Mouse (Mus musculus) lung, embryonic 14.5 days (tissue): Measurements from ENCODE around the gene Necap2. TPM values are rescaled to one million over a fixed set of nuclear protein-coding genes. Genes with fewer than 3 reads are reported as not detected.

Experiments used
- ATAC-seq: fragments of 200-750 bp; cut with Nextera tagmentation; 2 replicates; pipeline ENCODE4 v1.8.0; 2017; ENCODE audit warnings: mild to moderate bottlenecking, moderate TSS enrichment, moderate library complexity; ENCODE audit not compliant: insufficient read depth
- DNase-seq: peaks from one replicate; pipeline ENCODE4 v3.0.0-alpha.2; 2015
- H3K27ac ChIP-seq: fragments of 300-500 bp; sonication (generic); 2 replicates; pipeline ENCODE4 v1.5.1; 2014; ENCODE audit warnings: low read depth, mild to moderate bottlenecking, moderate library complexity
- H3K27me3 ChIP-seq: fragments of 300-500 bp; sonication (generic); 2 replicates; pipeline ENCODE4 v1.6.1; 2014; ENCODE audit warnings: low read length, control low read depth; ENCODE audit not compliant: insufficient read depth
- H3K36me3 ChIP-seq: fragments of 300-500 bp; sonication (generic); 2 replicates; pipeline ENCODE4 v1.6.1; 2014; ENCODE audit warnings: control low read depth; ENCODE audit not compliant: insufficient read depth
- H3K4me1 ChIP-seq: fragments of 300-500 bp; sonication (generic); 2 replicates; pipeline ENCODE4 v1.6.1; 2014; ENCODE audit warnings: antibody characterized with exemption, control low read depth; ENCODE audit not compliant: insufficient read depth
- H3K4me2 ChIP-seq: fragments of 300-500 bp; sonication (generic); 2 replicates; pipeline ENCODE4 v1.6.1; 2014; ENCODE audit warnings: mild to moderate bottlenecking
- H3K4me3 ChIP-seq: fragments of 300-500 bp; sonication (generic); 2 replicates; pipeline ENCODE4 v1.5.1; 2014; ENCODE audit warnings: low read depth, low read length
- H3K9ac ChIP-seq: fragments of 300-500 bp; sonication (generic); 2 replicates; pipeline ENCODE4 v1.6.1; 2014
- H3K9me3 ChIP-seq: fragments of 300-500 bp; sonication (generic); 2 replicates; pipeline ENCODE4 v1.6.1; 2016; ENCODE audit warnings: low read depth, low read length, control low read depth
- CTCF ChIP-seq: IDR thresholded peaks from 2 replicates; pipeline ENCODE4 v1.5.1; 2016; ENCODE audit warnings: antibody characterized with exemption, low read depth
- WGBS: fragments of 180-500 bp; shearing (Covaris S2); extraction: QIAGEN DNeasy Blood & Tissue Kit; methylation state at CpG from one replicate; pipeline ENCODE4 v1.1.7; 2014; 5-methylcytosine and 5-hydroxymethylcytosine counted together
- polyA plus RNA-seq: library from polyadenylated mRNA; unstranded; fragments of >200 nt; fragmentation: Nextera tagmentation; extraction: Ambion mirVana; gene quantifications from 2 replicates; pipeline ENCODE4 v1.2.1, GENCODE M21; 2014

The Necap2 gene
- polyA plus RNA-seq, 1 experiment from 2014 or later = 93.6 TPM

- no peak overlapping the region for H3K9ac ChIP-seq
- peak overlapping the region; percentile 81 for H3K27ac ChIP-seq
- WGBS = 59% methylated on average over 7 of the region's 7 CpGs
- DNase-seq (peak; percentile 51), ATAC-seq (peak; percentile 55)
- peaks cover 75% of the 10 kb centered on the region for H3K36me3 ChIP-seq
- H3K9me3 ChIP-seq = no peaks in the 10 kb centered on the region; the same call in 1 of the 2 replicates
- no peak overlapping the region for H3K4me2 ChIP-seq
- TF ChIP-seq CTCF = 0 out of 2 replicates have a peak, but pooled peaks have one; percentile 18
- no peak overlapping the region for H3K4me3 ChIP-seq
- H3K4me1 ChIP-seq = no peaks in the 10 kb centered on the region
- H3K27me3 ChIP-seq = no peaks in the 10 kb centered on the region
Observed at GRCm38 (mm10) chr4:141113831-141114230, 35.7 kb upstream of the Necap2 start.

DNA sequence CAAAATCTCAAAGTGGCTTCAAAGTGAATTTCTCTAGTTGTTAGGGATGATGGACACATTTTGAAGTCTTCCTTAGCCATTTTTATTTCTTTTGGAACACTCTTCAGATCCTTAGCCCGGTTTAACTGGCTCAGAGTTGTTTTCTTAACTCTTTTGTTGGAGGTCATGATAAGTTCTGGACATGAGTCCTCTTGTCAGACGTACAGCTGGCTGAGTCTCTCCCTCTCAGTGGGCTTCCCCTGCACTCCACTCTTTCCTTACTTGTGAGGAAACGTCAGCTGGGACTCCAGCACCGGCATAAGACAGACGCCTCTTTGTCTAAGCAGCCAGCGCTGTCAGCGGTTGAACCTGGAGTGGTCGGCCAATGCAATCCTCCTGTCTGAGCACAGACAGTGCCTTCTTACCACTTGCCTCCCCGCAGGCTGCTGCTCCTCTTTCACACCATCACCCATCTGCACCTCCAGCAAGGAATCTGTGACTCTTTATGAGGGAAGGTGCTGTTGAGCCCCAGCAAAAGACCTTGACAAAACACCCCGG, 30.1 kb upstream of the Necap2 start:
- no peak overlapping the region for H3K4me2 ChIP-seq
- no peaks in the 10 kb centered on the region for H3K4me1 ChIP-seq
- H3K9me3 ChIP-seq = no peaks in the 10 kb centered on the region; the same call in 1 of the 2 replicates
- WGBS = 8% methylated on average over 10 of the region's 10 CpGs
- DNase-seq (peak; percentile 58), ATAC-seq (peak; percentile 42; the same call in 1 of the 2 replicates)
- no peak overlapping the region; the same call in 1 of the 2 replicates for H3K27ac ChIP-seq
- H3K27me3 ChIP-seq = no peaks in the 10 kb centered on the region
- no peak overlapping the region for H3K4me3 ChIP-seq
- peaks cover 20% of the 10 kb centered on the region for H3K36me3 ChIP-seq
- no peak overlapping the region for H3K9ac ChIP-seq
- TF ChIP-seq CTCF = no peak

- H3K27ac ChIP-seq = no peak overlapping the region
- H3K27me3 ChIP-seq = no peaks in the 10 kb centered on the region
- TF ChIP-seq CTCF = no peak
- peaks cover 10% of the 10 kb centered on the region; the same call in 1 of the 2 replicates for H3K36me3 ChIP-seq
- H3K4me2 ChIP-seq = no peak overlapping the region
- no peaks in the 10 kb centered on the region; the same call in 1 of the 2 replicates for H3K9me3 ChIP-seq
- H3K9ac ChIP-seq = no peak overlapping the region
- ATAC-seq (no peak), DNase-seq (no peak)
- no peaks in the 10 kb centered on the region for H3K4me1 ChIP-seq
- no peak overlapping the region for H3K4me3 ChIP-seq
- WGBS = 69% methylated on average over 16 of the region's 16 CpGs
Observed at GRCm38 (mm10) chr4:141106526-141107183, 28.5 kb upstream of the Necap2 start.

DNA sequence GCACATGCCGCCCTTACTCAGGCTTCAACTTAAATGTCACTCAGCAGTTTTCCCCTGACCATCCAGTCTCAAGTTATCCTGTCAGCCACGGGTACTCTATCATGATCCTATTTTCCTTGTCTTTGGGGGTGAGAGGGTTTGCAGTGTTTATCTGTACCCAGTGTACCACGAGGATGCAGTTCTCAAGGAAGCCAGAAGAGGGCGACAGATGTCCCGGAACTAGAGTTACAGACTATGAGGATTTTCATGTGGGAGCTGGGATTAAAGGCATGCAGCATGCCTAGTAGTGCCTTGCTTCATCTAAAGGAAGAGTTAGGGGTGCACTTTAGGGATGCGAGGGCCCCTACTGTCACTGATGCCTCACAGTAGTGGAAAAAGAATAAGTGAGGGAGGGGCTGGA, 23.7 kb upstream of the Necap2 start:
- ATAC-seq (no peak), DNase-seq (peak; percentile 67)
- H3K27me3 ChIP-seq = no peaks in the 10 kb centered on the region
- H3K4me3 ChIP-seq = no peak overlapping the region
- H3K4me2 ChIP-seq = no peak overlapping the region
- H3K9ac ChIP-seq = no peak overlapping the region
- no peaks in the 10 kb centered on the region for H3K4me1 ChIP-seq
- TF ChIP-seq CTCF = peak; percentile 66
- no peaks in the 10 kb centered on the region for H3K9me3 ChIP-seq
- no peak overlapping the region for H3K27ac ChIP-seq
- H3K36me3 ChIP-seq = no peaks in the 10 kb centered on the region
- 62% methylated on average over 6 of the region's 6 CpGs for WGBS

GRCm38 (mm10) chr4:141101291-141101690, 23.1 kb upstream of the Necap2 start:
- no peak for ATAC-seq
- DNase-seq = no peak

DNA sequence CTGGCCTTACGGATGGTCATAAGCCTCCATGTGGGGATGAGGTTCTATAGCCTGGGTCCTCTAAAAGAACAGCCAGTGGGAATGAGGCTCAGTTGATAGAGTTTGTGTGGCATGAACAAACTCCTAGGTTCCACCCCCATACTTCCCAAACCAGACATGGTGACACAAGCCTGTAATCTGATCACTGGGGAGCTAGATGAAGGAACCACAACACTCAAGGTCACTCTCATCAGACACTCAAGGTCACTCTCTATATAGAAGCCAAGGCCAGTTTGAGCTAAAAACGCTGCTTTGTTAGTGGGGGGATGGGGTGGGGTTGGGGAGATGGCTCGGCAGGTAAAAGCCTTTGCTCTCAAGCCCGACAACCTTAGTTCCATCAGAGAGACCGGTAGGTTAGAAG, 21.8 kb upstream of the Necap2 start:
- no peaks in the 10 kb centered on the region for H3K9me3 ChIP-seq
- no peaks in the 10 kb centered on the region for H3K36me3 ChIP-seq
- H3K9ac ChIP-seq = no peak overlapping the region
- no peak for TF ChIP-seq CTCF
- H3K27me3 ChIP-seq = no peaks in the 10 kb centered on the region
- DNase-seq (no peak), ATAC-seq (no peak)
- WGBS = 61% methylated on average over 5 of the region's 5 CpGs
- H3K4me2 ChIP-seq = no peak overlapping the region
- no peak overlapping the region for H3K4me3 ChIP-seq
- no peaks in the 10 kb centered on the region for H3K4me1 ChIP-seq
- H3K27ac ChIP-seq = no peak overlapping the region

More at GRCm38 (mm10) chr4:141101291-141101690, 23.1 kb upstream of the Necap2 start:
- Histone ChIP-seq H3K27me3 (no peaks in the 10 kb centered on the region), H3K4me2 (no peak overlapping the region), H3K9me3 (no peaks in the 10 kb centered on the region), H3K4me1 (no peaks in the 10 kb centered on the region), H3K36me3 (no peaks in the 10 kb centered on the region), H3K9ac (no peak overlapping the region), H3K4me3 (no peak overlapping the region), H3K27ac (no peak overlapping the region)
- 88% methylated on average over 9 of the region's 9 CpGs for WGBS
- no peak for TF ChIP-seq CTCF

DNA sequence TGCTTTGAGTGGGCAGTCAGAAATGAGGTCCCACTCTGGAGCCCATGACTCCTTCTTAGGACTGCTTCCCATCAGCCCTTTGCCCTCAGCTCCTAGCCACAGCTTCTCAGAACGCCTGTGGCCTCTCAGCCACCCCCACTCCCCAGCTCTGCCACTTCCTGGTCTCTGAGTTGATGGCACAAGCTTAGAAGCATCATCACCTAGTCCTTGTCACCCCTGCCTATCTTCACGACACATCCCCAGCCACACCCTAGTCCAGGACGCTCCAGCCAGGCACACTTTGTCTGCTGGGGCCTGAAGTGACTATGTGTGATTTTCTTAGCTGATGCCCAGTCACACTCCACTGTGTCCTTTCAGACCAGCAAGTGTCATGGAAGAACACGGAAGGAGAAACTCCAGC, 20.8 kb upstream of the Necap2 start:
- no peaks in the 10 kb centered on the region for H3K4me1 ChIP-seq
- ATAC-seq = no peak
- H3K27ac ChIP-seq = no peak overlapping the region
- H3K36me3 ChIP-seq = no peaks in the 10 kb centered on the region
- H3K9me3 ChIP-seq = no peaks in the 10 kb centered on the region
- WGBS = 51% methylated on average over 4 of the region's 4 CpGs
- no peaks in the 10 kb centered on the region for H3K27me3 ChIP-seq
- no peak for TF ChIP-seq CTCF
- no peak overlapping the region for H3K4me2 ChIP-seq
- no peak overlapping the region for H3K9ac ChIP-seq
- H3K4me3 ChIP-seq = no peak overlapping the region
- no peak for DNase-seq
